Mouse (Mus musculus) C2C12 (cell line): ENCODE measurements around the gene Nrp2. TPM values are rescaled to one million over a fixed set of nuclear protein-coding genes. Genes with fewer than 3 reads are reported as not detected.
A peak's percentile ranks its signal among the peaks of the same experiment; 100 is the strongest.

ENCODE experiments used
- H3K27me3 ChIP-seq: one replicate; pipeline ENCODE4 v1.6.1; 2011; ENCODE audit not compliant: control insufficient read depth, insufficient read depth, insufficient read length
- H3K36me3 ChIP-seq: one replicate; pipeline ENCODE4 v1.6.1; 2011; ENCODE audit not compliant: control insufficient read depth, insufficient read depth
- H3K4me3 ChIP-seq: one replicate; pipeline ENCODE4 v1.5.1; 2011; ENCODE audit warnings: mild to moderate bottlenecking, control low read depth; ENCODE audit not compliant: poor library complexity, insufficient read depth, severe bottlenecking
- H3K79me2 ChIP-seq: one replicate; pipeline ENCODE4 v1.6.1; 2011; ENCODE audit not compliant: control insufficient read depth, insufficient read depth
- H3K79me3 ChIP-seq: one replicate; pipeline ENCODE4 v1.6.1; 2011; ENCODE audit warnings: low read depth, control low read depth
- H3ac ChIP-seq: one replicate; pipeline ENCODE3; 2011; ENCODE audit warnings: low read depth; ENCODE audit not compliant: control insufficient read depth, insufficient read length
- CEBPB ChIP-seq: IDR thresholded peaks from one replicate; pipeline ENCODE4 v1.6.1; 2011; ENCODE audit warnings: low read depth, mild to moderate bottlenecking, control low read depth, moderate library complexity
- CTCF ChIP-seq: IDR thresholded peaks from one replicate; pipeline ENCODE4 v1.5.1; 2011; ENCODE audit not compliant: control insufficient read depth, insufficient read depth, insufficient read length
- FOSL1 ChIP-seq: IDR thresholded peaks from one replicate; pipeline ENCODE4 v1.8.0; 2011; ENCODE audit warnings: mild to moderate bottlenecking, low read length; ENCODE audit not compliant: poor library complexity, insufficient read depth, severe bottlenecking
- MAX ChIP-seq: IDR thresholded peaks from one replicate; pipeline ENCODE4 v1.6.1; 2011; ENCODE audit warnings: mild to moderate bottlenecking, control low read depth
- MYOD1 ChIP-seq: IDR thresholded peaks from one replicate; pipeline ENCODE4 v1.6.1; 2011; ENCODE audit warnings: low read depth; ENCODE audit not compliant: control insufficient read depth, insufficient read length
- MYOG ChIP-seq: IDR thresholded peaks from one replicate; pipeline ENCODE4 v1.6.1; 2011; ENCODE audit not compliant: control insufficient read depth, insufficient read length; ENCODE audit errors: extremely low read depth
- USF1 ChIP-seq: IDR thresholded peaks from one replicate; pipeline ENCODE4 v1.6.1; 2011; ENCODE audit warnings: low read depth, mild to moderate bottlenecking, control low read depth, moderate library complexity
- polyA plus RNA-seq: library from polyadenylated mRNA; unstranded; fragments of >200 nt; fragmentation: generic; extraction: Trizol; gene quantifications from one replicate; pipeline ENCODE4 v1.2.1, GENCODE M21; 2012; ENCODE audit warnings: missing spikeins

Nrp2 gene
- polyA plus RNA-seq, 1 experiment, result 16.8 TPM

DNA sequence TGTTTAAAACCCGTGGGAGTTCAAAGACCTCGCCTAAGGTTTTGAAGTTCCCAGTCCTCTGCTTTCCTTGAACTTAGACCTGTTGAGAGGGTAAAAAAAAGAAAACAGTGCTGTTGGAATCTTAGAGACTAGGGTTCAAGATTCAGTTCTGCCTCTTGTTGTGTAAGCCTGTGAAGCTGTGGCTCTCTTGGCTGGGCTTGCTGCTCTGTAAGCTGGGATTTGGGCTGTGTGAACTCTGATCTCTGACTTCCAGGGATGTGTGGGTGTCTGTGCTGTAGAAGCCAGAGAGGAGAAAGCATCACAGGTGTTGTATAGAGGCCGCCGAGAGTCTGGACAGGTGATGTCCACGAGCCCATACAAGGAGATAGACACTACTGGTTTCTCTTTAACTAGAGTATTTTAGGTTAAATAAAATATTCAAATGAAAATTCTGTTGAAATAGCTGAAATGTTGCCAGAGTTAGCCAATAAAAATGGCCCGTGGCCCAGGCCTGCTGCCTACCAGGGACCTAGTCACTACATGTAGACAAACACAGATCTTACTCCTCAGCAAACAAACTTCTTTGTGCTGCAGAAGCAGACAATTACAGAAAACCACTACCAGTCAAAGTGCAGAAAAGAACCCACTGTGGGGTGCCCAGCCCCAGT is 120.6 kb downstream of the Nrp2 start:
- no peaks in the 10 kb centered on the region for H3K79me2 ChIP-seq
- H3K79me3 ChIP-seq, result no peaks in the 10 kb centered on the region

DNA sequence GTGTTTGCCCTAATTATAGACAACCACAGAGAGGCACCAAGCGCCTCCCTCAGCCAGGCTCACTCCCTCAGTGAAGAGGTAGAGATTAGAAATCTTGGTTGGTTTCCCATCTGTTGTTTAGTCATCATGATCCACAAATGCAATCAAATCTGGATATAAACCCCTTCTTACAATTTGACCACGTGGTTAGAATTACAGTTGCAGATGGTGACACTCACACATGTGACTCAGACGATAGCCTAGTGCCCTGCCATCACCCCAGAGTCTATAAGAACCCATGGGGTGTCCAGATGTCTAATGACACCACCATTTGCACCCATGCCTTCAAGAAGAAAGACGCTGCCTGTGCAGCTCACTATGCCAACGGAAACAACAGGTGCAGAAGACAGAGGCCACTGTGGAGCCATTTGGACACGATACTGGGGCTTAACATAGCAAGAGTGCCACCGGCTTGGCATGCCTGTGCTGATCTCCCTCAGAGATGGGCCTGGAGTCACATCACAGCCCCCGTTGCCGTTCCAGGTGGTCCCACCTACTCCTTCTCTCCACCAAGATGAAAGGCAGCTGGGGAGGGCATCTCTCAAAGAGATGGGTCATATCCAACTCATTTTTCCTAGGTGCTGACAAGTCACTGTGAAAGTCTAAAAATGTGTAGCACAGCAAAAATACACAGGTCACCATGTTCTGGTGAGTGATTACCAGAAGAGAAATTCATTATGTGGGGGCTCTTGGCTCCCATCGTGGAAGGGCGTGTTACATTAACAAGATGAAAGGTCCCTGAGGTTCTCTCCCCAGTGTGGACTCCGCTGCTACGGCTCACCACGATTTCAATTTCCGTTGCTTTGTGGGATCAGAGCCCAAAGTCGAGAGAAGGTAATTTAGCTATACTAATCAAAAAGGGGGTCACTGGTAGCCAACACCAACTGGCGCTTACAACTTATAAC is 123.0 kb downstream of the Nrp2 start:
- TF ChIP-seq USF1 (peak; percentile 63), CEBPB (no peak), MYOD1 (peak; percentile 71)
- no peak overlapping the region for H3K4me3 ChIP-seq
- no peaks in the 10 kb centered on the region for H3K79me2 ChIP-seq
- no peaks in the 10 kb centered on the region for H3K79me3 ChIP-seq
- no peaks in the 10 kb centered on the region for H3K36me3 ChIP-seq
- no peak overlapping the region for H3ac ChIP-seq
- no peaks in the 10 kb centered on the region for H3K27me3 ChIP-seq

More for the DNA sequence above, 120.6 kb downstream of the Nrp2 start:
- Histone ChIP-seq H3K4me3 (no peak overlapping the region), H3K36me3 (no peaks in the 10 kb centered on the region), H3ac (no peak overlapping the region), H3K27me3 (no peaks in the 10 kb centered on the region)
- no peak for TF ChIP-seq MAX
- TF ChIP-seq FOSL1, result no peak
- no peak for TF ChIP-seq CEBPB
- no peak for TF ChIP-seq MYOD1
- no peak for TF ChIP-seq MYOG
- TF ChIP-seq USF1, result no peak
- no peak for TF ChIP-seq CTCF

DNA sequence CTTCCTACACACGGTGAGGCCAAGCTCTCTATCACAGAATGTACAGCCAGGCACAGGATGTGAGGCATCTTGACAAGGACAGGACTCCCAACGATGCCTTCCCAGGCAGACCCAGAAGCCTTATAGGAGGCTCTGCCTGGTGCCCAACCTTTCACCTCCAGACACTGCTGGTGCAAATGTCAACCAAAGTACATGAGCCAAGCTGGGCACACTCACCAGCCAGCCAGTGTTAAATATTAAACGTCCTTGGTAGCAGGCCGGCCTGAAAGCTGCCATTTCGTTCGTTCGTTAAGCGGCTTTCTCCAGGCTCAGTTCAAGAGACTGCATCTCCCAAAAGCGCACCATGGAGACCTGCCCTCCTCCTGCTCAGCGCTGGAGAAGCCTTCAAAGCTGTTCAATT is 124.2 kb downstream of the Nrp2 start:
- Histone ChIP-seq H3K79me2 (no peaks in the 10 kb centered on the region), H3K27me3 (no peaks in the 10 kb centered on the region), H3K79me3 (no peaks in the 10 kb centered on the region), H3K36me3 (no peaks in the 10 kb centered on the region), H3ac (no peak overlapping the region), H3K4me3 (no peak overlapping the region)
- TF ChIP-seq CEBPB (no peak), MYOG (no peak), USF1 (no peak), CTCF (no peak), MAX (no peak), FOSL1 (no peak), MYOD1 (no peak)

DNA sequence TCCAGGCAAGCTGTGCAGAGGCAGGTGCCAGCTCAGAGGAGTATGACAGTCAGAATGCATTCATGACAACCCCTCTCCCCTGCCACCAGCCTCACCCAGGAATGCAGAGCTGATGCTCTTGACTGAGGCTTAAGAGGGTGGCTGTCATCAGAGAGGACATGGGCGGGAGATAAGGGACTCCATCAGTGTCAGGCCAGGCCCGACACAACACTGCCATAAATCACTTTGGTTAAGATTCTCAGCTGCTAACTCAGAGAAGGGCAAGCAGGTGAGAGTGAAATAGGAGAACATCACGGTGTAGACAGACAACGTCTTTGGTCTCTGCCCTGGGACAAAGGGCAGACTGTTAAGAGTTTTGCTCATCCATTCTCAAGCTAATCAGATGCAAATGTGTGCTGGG is 125.1 kb downstream of the Nrp2 start:
- Histone ChIP-seq H3K36me3 (no peaks in the 10 kb centered on the region), H3K27me3 (no peaks in the 10 kb centered on the region), H3ac (no peak overlapping the region), H3K79me2 (no peaks in the 10 kb centered on the region), H3K4me3 (no peak overlapping the region), H3K79me3 (no peaks in the 10 kb centered on the region)
- no peak for TF ChIP-seq MYOD1
- TF ChIP-seq CTCF, result no peak
- TF ChIP-seq MAX, result no peak
- TF ChIP-seq CEBPB, result no peak
- TF ChIP-seq MYOG, result no peak
- TF ChIP-seq USF1, result no peak
- TF ChIP-seq FOSL1, result no peak

DNA sequence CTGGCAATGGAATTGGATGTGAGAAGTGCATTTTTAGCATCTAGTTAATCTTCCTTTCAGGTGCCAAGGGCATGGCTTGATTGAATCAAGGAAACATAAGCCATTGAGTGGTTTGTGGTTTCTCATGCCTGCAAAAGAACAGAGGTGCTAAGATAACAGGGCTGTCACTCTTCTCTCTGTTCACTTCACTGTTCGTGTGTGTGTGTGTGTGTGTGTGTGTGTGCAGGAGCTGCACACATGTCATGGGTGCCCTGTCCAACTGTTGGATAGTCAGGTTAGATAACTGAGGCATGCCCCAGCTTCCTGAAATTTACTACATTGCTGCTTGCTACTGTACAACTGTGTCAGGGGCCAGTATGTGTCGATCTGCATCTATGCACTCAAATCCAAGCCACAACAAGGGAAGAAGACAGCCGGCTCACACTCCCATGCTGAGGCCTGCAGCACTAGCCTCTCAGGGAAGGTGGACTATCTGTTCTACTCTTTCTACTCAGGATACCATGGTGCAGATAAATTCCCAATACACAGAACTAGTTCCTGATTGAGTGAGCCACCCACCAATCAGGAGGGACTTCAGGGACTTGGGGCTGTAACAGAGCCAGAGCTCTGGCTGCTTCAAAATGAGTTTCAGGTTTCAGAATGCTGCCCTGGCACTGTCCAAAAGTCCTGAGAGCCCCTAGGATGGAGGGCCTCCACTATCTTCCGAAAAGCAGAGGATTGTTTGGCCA is 126.8 kb downstream of the Nrp2 start:
- no peaks in the 10 kb centered on the region for H3K36me3 ChIP-seq
- no peak overlapping the region for H3ac ChIP-seq
- no peaks in the 10 kb centered on the region for H3K79me3 ChIP-seq
- H3K27me3 ChIP-seq, result no peaks in the 10 kb centered on the region
- H3K4me3 ChIP-seq, result no peak overlapping the region
- TF ChIP-seq MYOG (no peak), CTCF (no peak), USF1 (no peak), MYOD1 (no peak), CEBPB (no peak), FOSL1 (no peak), MAX (no peak)
- H3K79me2 ChIP-seq, result no peaks in the 10 kb centered on the region
